In genomic region chr19:21135297-21135997, GRCm38 (mm10) we compare ENCODE assay signal across 11 mouse cellular contexts.
DNase-seq lines count a peak whose midpoint lies in the region; ATAC-seq lines count a peak whose summit lies in the region.
"Had no signal": no experiment of that assay in that cellular context is flagged by ENCODE, and none has a peak within 500 bp of the region (broad histone marks: within the 10 kb centered on the region; RNA-seq: fewer than 3 reads in every experiment).

No protein-coding gene starts in this region.

- H3K9ac ChIP-seq in embryonic facial prominence, embryonic 14.5 days (ENCODE audit: low read depth, low read length): no peak overlapping the region
- H3K9ac ChIP-seq in neural tube, embryonic 15.5 days (replicated peaks): no peak overlapping the region
- H3K9ac ChIP-seq: liver, embryonic 14.5 days had no signal

- H3K9me3 ChIP-seq in embryonic facial prominence, embryonic 14.5 days (ENCODE audit: control insufficient read depth, low read length): no peaks in the 10 kb centered on the region
- no peaks in the 10 kb centered on the region for H3K9me3 ChIP-seq in embryonic facial prominence, embryonic 10.5 days
- H3K9me3 ChIP-seq in neural tube, embryonic 15.5 days (replicated peaks): no peaks in the 10 kb centered on the region

- no peak overlapping the region for H3K27ac ChIP-seq in embryonic facial prominence, embryonic 14.5 days (replicated peaks; ENCODE audit: low read depth, low read length)
- no peak overlapping the region for H3K27ac ChIP-seq in embryonic facial prominence, embryonic 10.5 days (replicated peaks)
- H3K27ac ChIP-seq in neural tube, embryonic 15.5 days (replicated peaks): no peak overlapping the region
- H3K27ac ChIP-seq: kidney, postnatal 0 days; liver, embryonic 14.5 days had no signal

- no peak for ATAC-seq in embryonic facial prominence, embryonic 14.5 days (ENCODE audit: low read depth)
- ATAC-seq in neural tube, embryonic 15.5 days (ENCODE audit: low FRiP score): peak; percentile 53; the same call in 1 of the 2 replicates
- no peak for ATAC-seq in erythroid progenitor cell, adult 5-6 weeks (replicated peaks; ENCODE audit: low FRiP score, poor library complexity, severe bottlenecking)

- 45% methylated on average over 6 of the region's 6 CpGs for WGBS in embryonic facial prominence, embryonic 14.5 days
- WGBS in embryonic facial prominence, embryonic 10.5 days: 59% methylated on average over 6 of the region's 6 CpGs
- 23% methylated on average over 6 of the region's 6 CpGs for WGBS in neural tube, embryonic 15.5 days

- DNase-seq in embryonic facial prominence, embryonic 14.5 days (ENCODE audit: low spot score): peak; percentile 17
- no peak for DNase-seq in embryonic facial prominence, embryonic 10.5 days (ENCODE audit: low spot score)
- DNase-seq in cerebellum, postnatal 4 days (ENCODE audit: low spot score in 2 of 2): peak; percentile 21 to 62
- DNase-seq in layer of hippocampus, adult 9-11 months: peak; percentile 23
- no peak for DNase-seq in testis, postnatal 10 days (ENCODE audit: low spot score)
- DNase-seq in gastrocnemius, adult 8-10 months (ENCODE audit: low spot score in 2 of 2): no peak
- DNase-seq: gastrocnemius, postnatal 10 days had no signal

- no peaks in the 10 kb centered on the region for H3K27me3 ChIP-seq in embryonic facial prominence, embryonic 14.5 days (replicated peaks; ENCODE audit: control insufficient read depth, insufficient read depth, low read length)
- H3K27me3 ChIP-seq in embryonic facial prominence, embryonic 10.5 days (replicated peaks; ENCODE audit: low read depth, poor library complexity, severe bottlenecking): no peaks in the 10 kb centered on the region
- no peaks in the 10 kb centered on the region for H3K27me3 ChIP-seq in neural tube, embryonic 15.5 days (replicated peaks)

- H3K36me3 ChIP-seq in embryonic facial prominence, embryonic 14.5 days (ENCODE audit: control insufficient read depth, insufficient read depth, low read length): no peaks in the 10 kb centered on the region
- no peaks in the 10 kb centered on the region for H3K36me3 ChIP-seq in embryonic facial prominence, embryonic 10.5 days (replicated peaks)
- no peaks in the 10 kb centered on the region for H3K36me3 ChIP-seq in neural tube, embryonic 15.5 days

- H3K4me2 ChIP-seq in embryonic facial prominence, embryonic 14.5 days (ENCODE audit: low read depth, low read length): no peak overlapping the region
- H3K4me2 ChIP-seq in neural tube, embryonic 15.5 days: no peak overlapping the region

- no peaks in the 10 kb centered on the region for H3K4me1 ChIP-seq in embryonic facial prominence, embryonic 14.5 days (ENCODE audit: control insufficient read depth, insufficient read depth, low read length)
- H3K4me1 ChIP-seq in embryonic facial prominence, embryonic 10.5 days: peaks cover 7% of the 10 kb centered on the region
- no peaks in the 10 kb centered on the region for H3K4me1 ChIP-seq in neural tube, embryonic 15.5 days

- no peak overlapping the region for H3K4me3 ChIP-seq in embryonic facial prominence, embryonic 14.5 days (ENCODE audit: low read depth, low read length)
- no peak overlapping the region for H3K4me3 ChIP-seq in embryonic facial prominence, embryonic 10.5 days
- H3K4me3 ChIP-seq in neural tube, embryonic 15.5 days (replicated peaks): no peak overlapping the region

Comparison
In these comparisons a context has a peak if more than half of its experiments do, and no peak if none do; other contexts are left out.
1. DNase-seq: peak in embryonic facial prominence, embryonic 14.5 days (single experiment), cerebellum, postnatal 4 days (2 of 2) and layer of hippocampus, adult 9-11 months (single experiment); none in embryonic facial prominence, embryonic 10.5 days (single experiment), testis, postnatal 10 days (single experiment) and gastrocnemius, adult 8-10 months (0 of 2).